Mouse (Mus musculus) adrenal gland, adult 10 weeks (tissue): ENCODE measurements around the gene Zup1. TPM values are rescaled to one million over a fixed set of nuclear protein-coding genes. Genes with fewer than 3 reads are reported as not detected.

ENCODE experiments used
- polyA plus RNA-seq: library from polyadenylated mRNA; stranded (reverse); fragments of 350-450 nt; fragmentation: Illumina TruSeq; extraction: RNeasy Lipid Tissue Mini Kit (QIAGEN cat#74804); gene quantifications from one replicate; pipeline ENCODE4 v1.2.3, GENCODE M21; 2014; ENCODE audit warnings: low read depth, low replicate concordance

Zup1 gene
- polyA plus RNA-seq: 50.6 TPM

GRCm38 (mm10) chr10:33950803-33951583 is at the start of gene Zup1:
Zup1 (minus strand) TSS chr10:33951269.

GRCm38 (mm10) chr10:33904530-33905481 is 46.3 kb downstream of the Zup1 start, which contains the start of gene Rsph4a:
Rsph4a (plus strand) TSS chr10:33905111.

Other genes with a start within 250 kb of the Zup1 start
- gene Sult3a2, start 164.6 kb downstream of the Zup1 start, polyA plus RNA-seq: not detected
- not detected for gene Sult3a1, start 93.5 kb downstream of the Zup1 start, polyA plus RNA-seq
- 2.0 TPM for gene Rsph4a, start 46.2 kb downstream of the Zup1 start, polyA plus RNA-seq
- 286 TPM for gene Rwdd1, start 68.4 kb upstream of the Zup1 start, polyA plus RNA-seq
- gene Trappc3l, start 86.3 kb upstream of the Zup1 start, polyA plus RNA-seq: not detected
- gene Calhm4, start 93.0 kb upstream of the Zup1 start, polyA plus RNA-seq: not detected
- gene Calhm5, start 145.2 kb upstream of the Zup1 start, polyA plus RNA-seq: 0.76 TPM
- gene Calhm6, start 176.7 kb upstream of the Zup1 start, polyA plus RNA-seq: 0.93 TPM